Mouse (Mus musculus) stomach, postnatal 0 days (tissue): ENCODE results near the gene Bik.

ENCODE experiments used
- CTCF ChIP-seq: IDR thresholded peaks from 2 replicates; pipeline ENCODE4 v1.5.1; 2016; ENCODE audit warnings: antibody characterized with exemption, low read depth, mild to moderate bottlenecking, moderate library complexity
- EP300 ChIP-seq: optimal IDR thresholded peaks from 2 replicates; pipeline ENCODE3; 2016; ENCODE audit warnings: antibody characterized with exemption

- TF ChIP-seq CTCF = no peak
- TF ChIP-seq EP300 = no peak
Observed at GRCm38 (mm10) chr15:83484311-83484710, 42.4 kb upstream of the Bik start.
